Mouse (Mus musculus) forebrain, embryonic 13.5 days (tissue): ENCODE measurements at regions not wholly inside any gene's neighbourhood (a gene's known extent, or its start where the extent isn't known, plus 50 kb on each side); places are given as distances from the start of the nearest gene placed in this dataset.

Experiments used
- ATAC-seq: fragments of 200-750 bp; cut with Nextera tagmentation; 2 replicates; pipeline ENCODE4 v1.8.0; 2017
- H3K27ac ChIP-seq: fragments of 300-500 bp; sonication (generic); 2 replicates; pipeline ENCODE4 v1.5.1; 2015; ENCODE audit warnings: inconsistent platforms, mild to moderate bottlenecking, moderate library complexity
- H3K27me3 ChIP-seq: fragments of 300-500 bp; sonication (generic); 2 replicates; pipeline ENCODE4 v1.6.1; 2015; ENCODE audit warnings: mild to moderate bottlenecking, inconsistent platforms
- H3K36me3 ChIP-seq: fragments of 300-500 bp; sonication (generic); 2 replicates; pipeline ENCODE4 v1.6.1; 2015; ENCODE audit warnings: mild to moderate bottlenecking, inconsistent platforms; ENCODE audit not compliant: poor library complexity, severe bottlenecking
- H3K4me1 ChIP-seq: fragments of 300-500 bp; sonication (generic); 2 replicates; pipeline ENCODE4 v1.6.1; 2015; ENCODE audit warnings: inconsistent platforms
- H3K4me2 ChIP-seq: fragments of 300-500 bp; sonication (generic); 2 replicates; pipeline ENCODE4 v1.6.1; 2015; ENCODE audit warnings: inconsistent platforms, mild to moderate bottlenecking, moderate library complexity
- H3K4me3 ChIP-seq: fragments of 300-500 bp; sonication (generic); 2 replicates; pipeline ENCODE4 v1.5.1; 2015; ENCODE audit warnings: mild to moderate bottlenecking, inconsistent platforms
- H3K9ac ChIP-seq: fragments of 300-500 bp; sonication (generic); 2 replicates; pipeline ENCODE4 v1.6.1; 2015; ENCODE audit warnings: mild to moderate bottlenecking, inconsistent platforms
- H3K9me3 ChIP-seq: fragments of 300-500 bp; sonication (generic); replicated peaks from 2 replicates; pipeline ENCODE4 v1.6.1; 2016; ENCODE audit warnings: inconsistent platforms
- WGBS: fragments of 180-500 bp; shearing (Covaris S2); methylation state at CpG from one replicate; pipeline ENCODE4 v1.1.7; 2015; 5-methylcytosine and 5-hydroxymethylcytosine counted together

DNA sequence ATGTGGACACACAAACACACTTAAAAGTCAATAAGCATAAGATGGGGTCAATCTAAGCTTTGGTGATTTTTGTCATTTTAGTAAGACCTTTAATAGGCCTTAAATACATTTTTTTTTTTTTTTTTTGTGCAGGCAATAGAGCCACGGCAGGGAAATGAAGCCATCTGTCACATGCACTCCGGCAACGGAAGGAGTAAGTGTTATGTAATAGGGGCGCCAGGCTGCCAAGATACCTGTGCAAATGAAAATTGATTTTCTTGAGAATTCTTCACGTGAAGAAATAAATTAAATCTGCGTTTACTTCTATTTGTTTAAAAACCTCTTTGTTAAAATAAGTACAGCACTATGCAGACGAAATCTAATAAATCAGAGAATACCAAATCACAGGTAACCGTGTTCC is 54.6 kb upstream of the Card11 start:
- Histone ChIP-seq H3K27ac (no peak overlapping the region), H3K4me1 (no peaks in the 10 kb centered on the region), H3K4me2 (no peak overlapping the region), H3K27me3 (no peaks in the 10 kb centered on the region), H3K9me3 (peaks cover 11% of the 10 kb centered on the region; the same call in 1 of the 2 replicates), H3K36me3 (no peaks in the 10 kb centered on the region), H3K9ac (no peak overlapping the region), H3K4me3 (no peak overlapping the region)
- 87% methylated on average over 8 of the region's 8 CpGs for WGBS
- ATAC-seq: no peak

DNA sequence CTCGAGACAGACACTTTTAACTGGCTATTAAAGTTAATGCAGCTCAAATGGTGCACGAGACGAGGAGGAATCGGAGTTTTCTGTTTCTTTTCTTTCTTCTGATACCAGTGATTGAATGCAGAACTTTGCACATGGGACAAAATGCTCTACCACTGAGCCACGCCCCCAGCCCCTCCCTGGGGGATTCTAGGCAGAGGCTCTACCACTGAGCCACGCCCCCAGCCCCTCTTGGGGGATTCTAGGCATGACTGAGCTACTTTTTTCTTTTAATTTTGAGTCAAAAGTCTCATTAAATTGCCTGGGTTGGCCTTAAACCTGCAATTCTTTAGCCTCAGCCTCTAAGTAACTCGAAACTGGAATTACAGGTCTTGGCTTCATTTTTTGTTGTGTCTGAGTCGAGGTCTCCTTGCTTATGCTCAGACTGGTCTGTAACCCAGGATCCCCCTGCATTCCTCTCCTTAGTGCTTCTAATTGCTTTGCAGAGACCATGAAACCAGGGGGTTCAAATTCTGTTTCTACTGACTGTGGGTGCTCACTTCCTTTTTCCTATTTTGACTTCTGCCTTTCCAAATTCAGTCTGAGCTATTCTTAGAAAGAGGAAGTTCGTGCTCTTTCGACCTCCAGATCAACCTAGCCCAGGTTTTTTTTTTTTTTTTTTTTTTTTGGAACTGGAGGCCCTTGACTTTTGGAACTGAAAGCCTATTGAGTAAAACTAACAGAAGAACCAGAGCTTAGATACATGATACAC is 55.4 kb upstream of the Card11 start:
- Histone ChIP-seq H3K36me3 (no peaks in the 10 kb centered on the region), H3K9ac (no peak overlapping the region), H3K27ac (no peak overlapping the region), H3K4me2 (no peak overlapping the region), H3K4me3 (no peak overlapping the region), H3K27me3 (no peaks in the 10 kb centered on the region), H3K9me3 (peaks cover 11% of the 10 kb centered on the region; the same call in 1 of the 2 replicates), H3K4me1 (no peaks in the 10 kb centered on the region)
- ATAC-seq: no peak
- 82% methylated on average over 10 of the region's 10 CpGs for WGBS

DNA sequence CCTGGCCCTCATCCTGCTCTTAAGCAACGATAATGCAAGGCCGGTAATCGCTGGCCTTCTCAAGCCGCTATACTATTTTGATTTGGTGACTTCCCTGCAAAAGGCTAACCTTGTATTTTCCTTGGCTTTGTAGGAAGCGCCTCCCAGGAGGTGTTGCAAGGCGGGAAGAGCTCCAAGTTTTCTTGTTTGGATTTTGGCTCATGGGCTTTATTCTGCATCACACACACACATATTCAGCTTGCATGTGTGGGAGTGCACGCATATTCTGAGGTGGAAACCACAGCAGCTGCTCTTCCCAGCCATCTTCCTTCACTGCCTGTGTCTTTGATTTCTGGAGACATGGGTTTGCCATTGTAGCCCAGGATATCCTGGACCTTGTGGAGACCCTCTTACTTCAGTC is 57.8 kb upstream of the Card11 start:
- no peaks in the 10 kb centered on the region for H3K36me3 ChIP-seq

DNA sequence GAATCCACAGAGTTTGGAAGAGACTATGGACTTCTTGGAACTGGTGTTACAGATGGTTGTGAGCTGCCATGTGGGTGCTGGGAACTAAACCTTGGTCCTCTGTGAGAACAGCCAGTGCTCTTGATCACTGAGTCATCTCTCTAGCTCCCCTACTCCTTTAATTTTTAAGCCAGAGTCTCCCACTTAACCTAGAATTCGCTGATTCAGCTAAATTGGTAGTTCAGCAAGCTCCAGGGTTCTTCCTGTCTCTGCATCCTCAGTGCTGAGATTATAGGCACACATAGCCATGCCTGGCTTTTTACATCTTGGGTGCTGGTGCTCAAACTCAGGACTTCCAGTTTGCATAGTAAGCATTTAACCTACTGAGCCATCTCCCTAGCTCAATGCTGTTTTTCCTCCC is 58.5 kb upstream of the Card11 start:
- ATAC-seq: no peak
- Histone ChIP-seq H3K4me1 (no peaks in the 10 kb centered on the region), H3K27me3 (no peaks in the 10 kb centered on the region), H3K9ac (no peak overlapping the region), H3K4me3 (no peak overlapping the region), H3K36me3 (no peaks in the 10 kb centered on the region), H3K4me2 (no peak overlapping the region), H3K27ac (no peak overlapping the region), H3K9me3 (no peaks in the 10 kb centered on the region; the same call in 1 of the 2 replicates)
- 67% methylated on average over 1 of the region's 1 CpGs for WGBS

More for the DNA sequence above, 57.8 kb upstream of the Card11 start:
- no peaks in the 10 kb centered on the region; the same call in 1 of the 2 replicates for H3K9me3 ChIP-seq
- no peaks in the 10 kb centered on the region for H3K27me3 ChIP-seq
- H3K27ac ChIP-seq: no peak overlapping the region
- H3K4me3 ChIP-seq: no peak overlapping the region
- 88% methylated on average over 7 of the region's 7 CpGs for WGBS
- no peak overlapping the region for H3K4me2 ChIP-seq
- no peaks in the 10 kb centered on the region for H3K4me1 ChIP-seq
- no peak overlapping the region for H3K9ac ChIP-seq
- ATAC-seq: no peak

DNA sequence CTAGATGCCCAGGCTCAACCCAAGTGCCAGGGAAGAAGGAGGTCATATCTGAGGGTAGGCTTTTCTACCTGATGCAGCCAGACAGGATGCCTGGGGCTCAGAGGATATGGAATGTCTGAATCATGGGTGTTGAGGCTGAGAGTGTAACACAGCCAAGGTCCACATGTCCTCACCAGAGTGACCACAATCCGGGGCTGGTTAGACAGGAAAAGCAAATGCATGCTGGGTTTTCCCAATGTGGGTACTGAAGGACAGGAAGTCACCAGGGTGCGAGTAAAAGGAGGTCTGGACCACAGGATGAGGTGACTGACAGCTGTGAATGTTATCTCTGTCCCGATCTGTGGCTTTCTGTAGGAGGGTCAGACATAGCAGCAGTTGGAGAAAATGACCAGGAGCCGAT is 61.8 kb upstream of the Card11 start:
- no peak overlapping the region for H3K9ac ChIP-seq
- WGBS: 83% methylated on average over 4 of the region's 4 CpGs
- ATAC-seq: no peak
- no peaks in the 10 kb centered on the region for H3K4me1 ChIP-seq
- H3K4me3 ChIP-seq: no peak overlapping the region
- H3K4me2 ChIP-seq: no peak overlapping the region
- no peak overlapping the region for H3K27ac ChIP-seq
- H3K27me3 ChIP-seq: no peaks in the 10 kb centered on the region
- H3K9me3 ChIP-seq: no peaks in the 10 kb centered on the region; the same call in 1 of the 2 replicates
- no peaks in the 10 kb centered on the region for H3K36me3 ChIP-seq

DNA sequence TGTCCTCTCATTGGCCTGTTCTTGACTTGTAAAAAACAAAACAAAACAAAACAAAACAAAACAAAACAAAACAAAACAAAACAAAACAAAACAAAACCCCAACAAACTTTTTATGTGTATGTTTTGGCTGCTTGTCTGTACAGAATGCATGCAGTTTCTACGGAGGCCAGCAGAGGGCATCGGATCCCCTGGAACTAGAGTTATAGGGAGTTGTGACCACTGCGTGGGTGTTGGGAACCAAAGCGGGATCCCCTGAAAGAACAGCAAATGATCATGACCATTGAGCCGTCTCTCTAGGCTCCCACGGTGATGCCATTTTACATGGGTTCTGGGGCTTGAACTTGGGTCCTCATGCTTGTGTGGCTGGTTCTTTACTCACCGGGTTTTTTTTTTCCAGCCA is 67.2 kb upstream of the Card11 start:
- no peak overlapping the region for H3K27ac ChIP-seq
- no peak for ATAC-seq
- WGBS: 84% methylated on average over 7 of the region's 7 CpGs
- H3K4me3 ChIP-seq: no peak overlapping the region
- H3K4me1 ChIP-seq: no peaks in the 10 kb centered on the region
- no peaks in the 10 kb centered on the region for H3K36me3 ChIP-seq
- H3K9me3 ChIP-seq: 0 out of 2 replicates have a peak, but pooled peaks cover 5% of the 10 kb centered on the region
- H3K9ac ChIP-seq: no peak overlapping the region
- H3K27me3 ChIP-seq: no peaks in the 10 kb centered on the region
- H3K4me2 ChIP-seq: no peak overlapping the region

DNA sequence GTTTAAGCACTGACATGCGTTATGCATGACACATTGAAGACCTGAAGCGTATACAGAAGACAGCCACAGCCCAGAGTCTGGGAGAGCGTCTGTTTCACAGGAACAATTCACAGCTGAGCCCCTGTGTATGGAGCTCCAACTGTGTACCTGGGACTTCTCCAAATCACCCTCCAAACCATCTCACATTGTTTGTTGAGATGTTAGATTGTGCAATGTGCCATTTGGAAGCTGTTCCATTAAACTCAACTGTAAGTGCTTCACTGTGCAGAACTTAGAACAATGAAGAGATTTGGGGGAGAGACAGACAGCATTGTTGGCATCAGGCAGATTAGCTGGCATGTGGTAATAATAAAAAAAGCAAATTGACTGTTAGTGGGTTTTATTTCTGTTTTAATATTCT is 74.1 kb upstream of the Card11 start:
- WGBS: 47% methylated on average over 3 of the region's 3 CpGs
- no peak overlapping the region for H3K27ac ChIP-seq
- H3K27me3 ChIP-seq: no peaks in the 10 kb centered on the region
- H3K9ac ChIP-seq: no peak overlapping the region
- no peak overlapping the region for H3K4me3 ChIP-seq
- no peaks in the 10 kb centered on the region for H3K36me3 ChIP-seq
- ATAC-seq: no peak
- no peaks in the 10 kb centered on the region for H3K9me3 ChIP-seq
- H3K4me1 ChIP-seq: no peaks in the 10 kb centered on the region
- H3K4me2 ChIP-seq: no peak overlapping the region

DNA sequence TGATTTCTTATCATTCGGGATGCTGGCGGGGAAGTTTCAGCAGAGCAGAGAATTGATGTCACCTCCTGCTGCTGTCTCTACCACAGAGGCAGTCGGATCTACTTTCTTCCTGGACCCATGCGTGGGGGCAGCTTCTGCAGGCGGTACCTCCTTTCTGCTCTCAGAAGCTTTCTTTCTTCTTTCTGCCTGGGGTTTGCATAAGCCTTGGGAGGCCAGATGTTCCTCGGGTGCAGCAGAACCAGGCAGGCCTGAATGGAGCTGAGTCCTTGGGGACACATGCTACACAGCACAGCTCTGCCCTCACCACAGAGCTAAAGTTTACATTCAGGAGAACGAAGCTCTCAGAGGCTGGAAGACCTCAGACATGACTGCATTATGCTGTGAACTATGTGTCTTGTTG is 75.8 kb upstream of the Card11 start:
- WGBS: 66% methylated on average over 7 of the region's 7 CpGs
- Histone ChIP-seq H3K36me3 (no peaks in the 10 kb centered on the region), H3K27ac (no peak overlapping the region), H3K9me3 (no peaks in the 10 kb centered on the region), H3K9ac (no peak overlapping the region), H3K4me3 (no peak overlapping the region), H3K4me2 (no peak overlapping the region), H3K4me1 (no peaks in the 10 kb centered on the region), H3K27me3 (no peaks in the 10 kb centered on the region)
- no peak for ATAC-seq

DNA sequence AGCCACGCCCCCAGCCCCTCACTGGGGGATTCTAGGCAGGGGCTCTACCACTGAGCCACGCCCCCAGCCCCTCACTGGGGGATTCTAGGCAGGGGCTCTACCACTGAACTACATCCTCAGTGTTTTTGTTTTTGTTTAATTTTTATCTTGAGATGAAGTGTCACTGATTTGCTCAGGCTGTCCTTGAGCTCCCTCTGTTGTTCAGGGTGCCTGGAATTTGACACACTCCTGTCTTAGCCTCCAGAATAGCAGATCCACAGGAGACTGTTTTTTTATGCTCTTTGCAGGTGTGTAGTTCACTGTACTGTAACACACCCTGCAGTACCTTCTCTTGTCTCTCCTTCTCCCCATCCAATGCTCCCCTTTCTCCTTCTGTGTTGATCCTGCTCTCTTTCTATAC is 76.6 kb upstream of the Card11 start:
- H3K4me3 ChIP-seq: no peak overlapping the region
- WGBS: 77% methylated on average over 2 of the region's 2 CpGs

DNA sequence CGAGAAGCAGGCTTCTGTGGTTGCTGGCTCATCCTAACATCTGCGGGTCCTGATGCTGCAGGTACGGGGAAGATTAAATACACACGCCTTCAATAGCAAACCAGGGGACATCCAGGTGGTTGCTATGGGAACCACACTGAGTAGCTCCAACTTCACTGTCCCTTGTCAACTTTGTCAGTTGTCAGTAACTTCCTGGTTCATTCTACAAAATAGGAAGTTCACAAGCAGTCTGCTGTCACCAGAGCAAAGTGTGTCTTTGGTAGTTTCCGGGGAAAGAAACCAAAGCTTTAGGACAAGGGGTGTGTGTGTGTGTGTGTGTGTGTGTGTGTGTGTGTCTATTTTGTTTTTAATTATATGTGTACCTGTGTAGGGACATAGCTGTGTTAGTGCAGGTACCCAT is 80.5 kb upstream of the Card11 start:
- no peak overlapping the region for H3K9ac ChIP-seq
- no peak overlapping the region for H3K4me3 ChIP-seq
- 81% methylated on average over 5 of the region's 5 CpGs for WGBS
- no peaks in the 10 kb centered on the region for H3K36me3 ChIP-seq
- H3K27ac ChIP-seq: no peak overlapping the region
- no peak for ATAC-seq
- H3K4me1 ChIP-seq: peaks cover 8% of the 10 kb centered on the region; the same call in 1 of the 2 replicates
- H3K27me3 ChIP-seq: no peaks in the 10 kb centered on the region
- H3K9me3 ChIP-seq: no peaks in the 10 kb centered on the region
- no peak overlapping the region for H3K4me2 ChIP-seq

More for the DNA sequence above, 76.6 kb upstream of the Card11 start:
- H3K27me3 ChIP-seq: no peaks in the 10 kb centered on the region
- no peak for ATAC-seq
- H3K27ac ChIP-seq: no peak overlapping the region
- H3K4me1 ChIP-seq: no peaks in the 10 kb centered on the region
- H3K36me3 ChIP-seq: no peaks in the 10 kb centered on the region
- no peaks in the 10 kb centered on the region for H3K9me3 ChIP-seq
- H3K4me2 ChIP-seq: no peak overlapping the region
- no peak overlapping the region for H3K9ac ChIP-seq

DNA sequence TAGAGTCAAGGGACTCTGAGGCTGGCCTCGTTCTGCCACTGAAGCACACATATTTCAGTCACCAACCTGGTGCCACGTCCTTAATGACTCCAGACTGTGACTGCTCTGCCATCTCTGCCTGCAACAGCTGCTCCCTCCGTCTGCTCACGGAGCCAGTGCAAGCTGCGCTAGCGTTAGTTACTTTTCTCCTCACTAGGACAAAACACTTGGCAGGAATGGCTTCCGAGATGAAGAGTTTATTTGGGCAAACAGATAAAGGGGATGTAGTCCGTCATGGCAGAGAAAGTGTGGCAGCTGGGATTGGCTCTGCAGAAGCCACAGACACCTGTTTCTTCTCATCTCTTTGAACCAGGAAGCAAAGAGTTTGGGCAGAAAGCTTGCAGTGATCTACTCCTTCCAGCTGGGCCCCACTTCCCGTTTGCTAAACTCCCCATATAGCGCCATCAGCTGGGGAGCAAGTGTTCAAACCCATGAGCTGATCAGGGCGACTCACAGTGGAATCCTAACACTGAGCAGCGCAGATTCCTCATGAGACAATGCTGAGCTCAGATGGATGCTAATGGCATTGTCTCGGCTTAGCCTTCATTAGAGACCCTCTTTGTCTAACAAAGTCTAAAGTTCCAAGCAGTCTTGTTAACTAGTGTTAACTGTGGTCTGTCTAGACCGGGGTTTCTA is 83.8 kb upstream of the Card11 start:
- no peaks in the 10 kb centered on the region for H3K36me3 ChIP-seq
- H3K4me2 ChIP-seq: no peak overlapping the region
- no peak overlapping the region for H3K9ac ChIP-seq
- peaks cover 8% of the 10 kb centered on the region; the same call in 1 of the 2 replicates for H3K4me1 ChIP-seq
- no peak for ATAC-seq
- no peak overlapping the region for H3K27ac ChIP-seq
- 65% methylated on average over 14 of the region's 14 CpGs for WGBS
- no peak overlapping the region for H3K4me3 ChIP-seq
- no peaks in the 10 kb centered on the region for H3K9me3 ChIP-seq
- no peaks in the 10 kb centered on the region for H3K27me3 ChIP-seq

DNA sequence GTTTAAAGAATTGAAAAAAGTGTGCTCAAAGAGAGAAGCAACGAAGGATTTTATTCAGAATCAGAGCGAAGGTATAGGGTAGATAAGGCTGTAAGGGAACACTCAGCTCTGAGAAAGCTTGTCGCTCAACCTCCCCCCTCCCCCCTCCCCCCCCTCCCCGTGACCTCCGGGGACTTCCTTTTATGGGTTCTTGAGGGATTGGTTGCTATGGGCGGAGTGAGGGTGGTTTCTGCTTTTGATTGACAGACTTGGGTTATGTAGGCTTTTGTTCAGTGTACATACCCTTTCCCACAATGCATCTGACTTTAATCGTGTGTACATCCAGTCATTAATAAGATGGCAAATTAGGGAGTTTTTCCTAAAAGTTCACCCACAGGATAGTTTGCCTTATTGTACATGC is 84.4 kb upstream of the Card11 start:
- Histone ChIP-seq H3K4me3 (no peak overlapping the region), H3K27ac (no peak overlapping the region), H3K4me2 (no peak overlapping the region), H3K9ac (no peak overlapping the region), H3K4me1 (peaks cover 8% of the 10 kb centered on the region; the same call in 1 of the 2 replicates), H3K27me3 (no peaks in the 10 kb centered on the region), H3K36me3 (no peaks in the 10 kb centered on the region), H3K9me3 (no peaks in the 10 kb centered on the region)
- ATAC-seq: 0 out of 2 replicates have a peak, but pooled peaks have one; percentile 38
- WGBS: 29% methylated on average over 7 of the region's 7 CpGs
